Mouse (Mus musculus) midbrain, postnatal 0 days (tissue): Measurements from ENCODE around the gene Atp1b4. TPM values are rescaled to one million over a fixed set of nuclear protein-coding genes. Genes with fewer than 3 reads are reported as not detected.

Experiments
- ATAC-seq: fragments of 200-750 bp; cut with Nextera tagmentation; 2 replicates; pipeline ENCODE4 v1.8.0; 2017; ENCODE audit warnings: moderate number of reproducible peaks, mild to moderate bottlenecking, moderate TSS enrichment, moderate library complexity; ENCODE audit not compliant: low FRiP score
- DNase-seq: peaks from one replicate; pipeline ENCODE4 v3.0.0-alpha.2; 2015; ENCODE audit warnings: low spot score
- H3K27ac ChIP-seq: fragments of 300-500 bp; sonication (generic); 2 replicates; pipeline ENCODE4 v1.5.1; 2014; ENCODE audit warnings: low read depth, mild to moderate bottlenecking, low read length, mixed read lengths
- H3K27me3 ChIP-seq: fragments of 300-500 bp; sonication (generic); 2 replicates; pipeline ENCODE4 v1.6.1; 2014; ENCODE audit warnings: low read length, control low read depth, mixed read lengths; ENCODE audit not compliant: insufficient read depth
- H3K36me3 ChIP-seq: fragments of 300-500 bp; sonication (generic); 2 replicates; pipeline ENCODE4 v1.6.1; 2014; ENCODE audit warnings: low read length, control low read depth, mixed read lengths; ENCODE audit not compliant: insufficient read depth
- H3K4me1 ChIP-seq: fragments of 300-500 bp; sonication (generic); 2 replicates; pipeline ENCODE4 v1.6.1; 2014; ENCODE audit warnings: mild to moderate bottlenecking, control low read depth, antibody characterized with exemption, low read length, mixed read lengths; ENCODE audit not compliant: insufficient read depth
- H3K4me2 ChIP-seq: fragments of 300-500 bp; sonication (generic); 2 replicates; pipeline ENCODE4 v1.6.1; 2014; ENCODE audit warnings: low read depth, mild to moderate bottlenecking, low read length, mixed read lengths; ENCODE audit not compliant: poor library complexity, severe bottlenecking
- H3K4me3 ChIP-seq: fragments of 300-500 bp; sonication (generic); 2 replicates; pipeline ENCODE4 v1.5.1; 2014; ENCODE audit warnings: low read depth, mild to moderate bottlenecking, low read length, moderate library complexity
- H3K9ac ChIP-seq: fragments of 300-500 bp; sonication (generic); replicated peaks from 2 replicates; pipeline ENCODE4 v1.6.1; 2014; ENCODE audit warnings: mild to moderate bottlenecking, low read length, moderate library complexity, mixed read lengths; ENCODE audit not compliant: poor library complexity, severe bottlenecking
- H3K9me3 ChIP-seq: fragments of 300-500 bp; sonication (generic); 2 replicates; pipeline ENCODE4 v1.6.1; 2016; ENCODE audit warnings: low read length, control low read depth
- CTCF ChIP-seq: IDR thresholded peaks from 2 replicates; pipeline ENCODE4 v1.5.1; 2016; ENCODE audit warnings: antibody characterized with exemption, mild to moderate bottlenecking
- WGBS: fragments of 180-500 bp; shearing (Covaris S2); extraction: QIAGEN DNeasy Blood & Tissue Kit; methylation state at CpG from one replicate; pipeline ENCODE4 v1.1.7; 2014; 5-methylcytosine and 5-hydroxymethylcytosine counted together
- polyA plus RNA-seq: library from polyadenylated mRNA; unstranded; fragments of >200 nt; fragmentation: Nextera tagmentation; extraction: Ambion mirVana; gene quantifications from 2 replicates; pipeline ENCODE4 v1.2.1, GENCODE M21; 2015
- total RNA-seq: library from RNA; depleted of rRNA; stranded (reverse); fragments of >200 nt; gene quantifications from 2 replicates; pipeline ENCODE4 v1.2.3, GENCODE M21; 2014; rRNA removed

The Atp1b4 gene
- total RNA-seq, result not detected in 2 replicates
- polyA plus RNA-seq, result not detected in 2 replicates

- H3K4me1 ChIP-seq, result no peaks in the 10 kb centered on the region
- no peaks in the 10 kb centered on the region for H3K27me3 ChIP-seq
- ATAC-seq (no peak), DNase-seq (no peak)
- no peak within 1 kb of the TSS for H3K9ac ChIP-seq
- no peak within 1 kb of the TSS for H3K4me2 ChIP-seq
- TF ChIP-seq CTCF, result no peak
- 89% methylated on average over 8 of the region's 8 CpGs for WGBS
- H3K27ac ChIP-seq, result no peak within 1 kb of the TSS
- no peaks in the 10 kb centered on the region for H3K36me3 ChIP-seq
- H3K4me3 ChIP-seq, result no peak within 1 kb of the TSS
- no peaks in the 10 kb centered on the region for H3K9me3 ChIP-seq
Observed at GRCm38 (mm10) chrX:38315884-38316283, at the start of gene Atp1b4. Atp1b4 (plus strand) TSS chrX:38316184.

DNA sequence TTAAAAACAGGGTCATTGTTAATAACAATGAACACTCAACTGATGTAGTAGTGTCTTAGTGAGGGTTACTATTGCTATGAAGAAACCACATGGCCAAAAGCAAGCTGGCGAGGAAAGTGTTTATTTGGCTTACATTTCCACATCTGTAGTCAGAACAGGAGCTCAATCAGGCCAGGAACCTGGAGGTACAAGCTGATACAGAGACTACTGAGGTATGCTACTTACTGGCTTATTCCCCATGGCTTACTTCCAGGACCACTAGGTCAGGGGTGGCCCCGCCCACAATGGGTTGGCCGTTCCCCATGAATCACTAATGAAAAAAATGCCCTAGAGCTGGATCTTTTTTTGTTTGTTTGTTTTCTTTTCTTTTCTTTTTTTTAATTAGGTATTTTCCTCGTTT lies 7.4 kb upstream of the Atp1b4 start:
- DNase-seq (no peak), ATAC-seq (no peak)
- 68% methylated on average over 4 of the region's 4 CpGs for WGBS
- H3K36me3 ChIP-seq, result no peaks in the 10 kb centered on the region
- H3K4me2 ChIP-seq, result no peak overlapping the region
- H3K9me3 ChIP-seq, result no peaks in the 10 kb centered on the region
- H3K27me3 ChIP-seq, result no peaks in the 10 kb centered on the region
- no peak for TF ChIP-seq CTCF
- H3K4me1 ChIP-seq, result no peaks in the 10 kb centered on the region
- no peak overlapping the region for H3K9ac ChIP-seq
- H3K27ac ChIP-seq, result no peak overlapping the region
- no peak overlapping the region for H3K4me3 ChIP-seq

- ATAC-seq, result no peak
- H3K4me2 ChIP-seq, result no peak overlapping the region
- no peak overlapping the region for H3K27ac ChIP-seq
- no peaks in the 10 kb centered on the region for H3K27me3 ChIP-seq
- no peak for TF ChIP-seq CTCF
- H3K4me1 ChIP-seq, result no peaks in the 10 kb centered on the region
- no peak for DNase-seq
- WGBS, result 79% methylated on average over 2 of the region's 2 CpGs
- no peak overlapping the region for H3K9ac ChIP-seq
- H3K9me3 ChIP-seq, result no peaks in the 10 kb centered on the region
- no peak overlapping the region for H3K4me3 ChIP-seq
- no peaks in the 10 kb centered on the region for H3K36me3 ChIP-seq
Observed at GRCm38 (mm10) chrX:38311054-38311453, 4.9 kb upstream of the Atp1b4 start.

GRCm38 (mm10) chrX:38312910-38313625 lies 2.9 kb upstream of the Atp1b4 start:
- no peaks in the 10 kb centered on the region for H3K9me3 ChIP-seq
- H3K27ac ChIP-seq, result no peak overlapping the region
- no peaks in the 10 kb centered on the region for H3K36me3 ChIP-seq
- H3K27me3 ChIP-seq, result no peaks in the 10 kb centered on the region
- peak; percentile 73 for DNase-seq
- ATAC-seq, result peak; percentile 94
- H3K4me1 ChIP-seq, result no peaks in the 10 kb centered on the region
- no peak overlapping the region for H3K4me3 ChIP-seq
- TF ChIP-seq CTCF, result no peak
- H3K9ac ChIP-seq, result no peak overlapping the region
- 42% methylated on average over 9 of the region's 9 CpGs for WGBS
- no peak overlapping the region for H3K4me2 ChIP-seq

DNA sequence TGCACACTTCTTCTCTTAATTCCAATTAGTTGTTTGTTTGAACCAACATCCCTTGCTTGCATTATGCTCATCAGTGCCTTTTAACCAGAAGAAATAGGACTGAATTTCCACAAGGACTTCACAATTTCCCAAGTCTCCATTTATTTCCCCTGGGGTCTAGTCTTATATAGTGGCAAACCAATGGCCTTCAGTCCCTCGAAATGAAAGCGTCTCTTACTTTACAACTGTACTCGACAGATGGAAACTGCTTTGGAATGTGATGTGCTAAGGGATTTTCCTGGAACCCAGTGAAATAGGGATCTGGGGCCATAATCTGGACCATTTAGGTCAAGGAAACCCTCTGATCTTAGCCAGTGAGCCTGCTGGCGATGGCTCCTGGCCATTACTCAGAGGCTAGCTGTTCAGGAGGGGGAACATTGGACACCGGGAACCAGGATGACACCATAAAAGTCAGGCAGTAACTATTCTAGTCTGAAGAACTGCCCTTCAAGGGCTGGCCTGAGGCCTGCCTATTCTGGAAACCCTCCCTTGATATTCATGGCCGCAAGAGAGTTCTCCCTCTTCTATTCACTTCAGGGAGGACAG lies 2.3 kb upstream of the Atp1b4 start:
- H3K27ac ChIP-seq, result no peak overlapping the region
- DNase-seq (no peak), ATAC-seq (no peak)
- no peaks in the 10 kb centered on the region for H3K36me3 ChIP-seq
- TF ChIP-seq CTCF, result no peak
- H3K4me2 ChIP-seq, result no peak overlapping the region
- no peaks in the 10 kb centered on the region for H3K27me3 ChIP-seq
- WGBS, result 62% methylated on average over 6 of the region's 6 CpGs
- no peak overlapping the region for H3K9ac ChIP-seq
- H3K4me1 ChIP-seq, result no peaks in the 10 kb centered on the region
- no peaks in the 10 kb centered on the region for H3K9me3 ChIP-seq
- H3K4me3 ChIP-seq, result no peak overlapping the region

DNA sequence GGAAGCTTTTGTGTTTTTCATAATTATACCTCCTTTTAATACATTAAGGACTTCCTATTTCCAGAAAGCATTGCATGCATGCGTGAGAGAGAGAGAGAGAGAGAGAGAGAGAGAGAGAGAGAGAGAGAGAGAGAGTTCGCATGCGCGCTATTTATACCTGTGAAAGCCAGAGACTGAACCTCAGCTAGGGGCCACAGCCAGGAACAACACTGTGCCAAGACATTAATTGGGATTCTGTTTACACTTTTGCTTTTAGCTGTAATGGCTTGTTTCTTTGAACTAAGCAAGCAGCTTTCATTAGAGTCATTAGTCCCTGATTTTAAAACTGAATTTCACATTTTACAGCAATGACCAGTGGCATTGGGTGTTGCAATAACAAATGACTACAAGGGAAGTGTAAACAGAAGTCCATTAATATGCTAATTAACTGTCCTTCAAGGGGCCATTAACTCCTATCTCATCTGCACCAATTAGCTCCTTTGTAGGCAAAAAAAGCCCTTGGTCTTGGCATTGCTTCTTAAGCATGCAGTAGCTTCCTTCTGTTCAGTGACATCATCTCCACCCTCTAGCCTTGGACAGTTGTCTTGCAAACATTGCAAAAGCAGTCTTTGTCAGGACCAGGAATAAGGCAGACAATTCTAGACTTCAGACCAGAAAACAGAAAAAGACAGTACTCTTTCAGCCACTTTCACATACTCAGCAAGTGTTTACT lies 14.9 kb downstream of the Atp1b4 start:
- Histone ChIP-seq H3K27ac (no peak overlapping the region), H3K4me2 (no peak overlapping the region), H3K9me3 (no peaks in the 10 kb centered on the region), H3K9ac (no peak overlapping the region), H3K4me3 (no peak overlapping the region), H3K36me3 (no peaks in the 10 kb centered on the region), H3K27me3 (no peaks in the 10 kb centered on the region), H3K4me1 (no peaks in the 10 kb centered on the region)
- ATAC-seq (no peak), DNase-seq (no peak)
- no peak for TF ChIP-seq CTCF
- 77% methylated on average over 4 of the region's 4 CpGs for WGBS
